Mouse (Mus musculus) thymus, adult 2 months (tissue): Measurements from ENCODE around the gene Ephx1.

Experiments
- CTCF ChIP-seq: fragments of 200-500 bp; IDR thresholded peaks from 2 replicates; pipeline ENCODE4 v1.5.1; 2012; ENCODE audit warnings: mild to moderate bottlenecking, control low read depth, low read length, moderate library complexity, borderline replicate concordance; ENCODE audit not compliant: control insufficient read depth, poor library complexity, insufficient read depth; ENCODE audit errors: extremely low read depth
- POLR2A ChIP-seq: fragments of 200-500 bp; IDR thresholded peaks from 2 replicates; pipeline ENCODE4 v1.6.1; 2012; ENCODE audit warnings: mild to moderate bottlenecking, low read length, control low read depth, moderate library complexity; ENCODE audit not compliant: control insufficient read depth, poor library complexity, insufficient read depth; ENCODE audit errors: extremely low read depth

DNA sequence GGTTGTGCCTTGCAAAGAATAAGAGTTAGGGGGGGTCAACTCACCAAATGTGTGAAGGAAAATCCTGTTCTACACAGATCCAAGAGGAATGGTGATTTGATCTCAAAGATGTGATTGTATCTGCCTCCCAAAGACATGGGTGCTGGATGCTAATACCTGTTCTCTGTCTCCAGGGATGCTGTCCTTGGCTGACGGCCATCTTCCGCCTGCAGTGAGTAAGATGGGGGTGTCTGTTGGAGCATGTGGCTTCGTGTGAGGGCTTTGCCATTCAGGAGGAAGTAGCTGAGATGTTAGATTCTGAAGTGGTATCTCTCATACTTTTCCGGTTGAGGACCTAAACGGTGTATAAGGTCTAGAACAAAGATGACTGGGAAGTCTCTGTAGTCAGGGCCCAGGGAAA is 67.9 kb downstream of the Ephx1 start:
- TF ChIP-seq CTCF (no peak), POLR2A (no peak)
